11 mouse cellular contexts compared by ENCODE assay signal in genomic region chr2:33033281-33033680, GRCm38 (mm10). TPM values are rescaled to one million over a fixed set of nuclear protein-coding genes. Genes with fewer than 3 reads are reported as not detected.
DNase-seq lines count a peak whose midpoint lies in the region; ATAC-seq and TF ChIP-seq lines count a peak whose summit lies in the region.
"Had no signal": no experiment of that assay in that cellular context is flagged by ENCODE, and none has a peak within 500 bp of the region (broad histone marks: within the 10 kb centered on the region; RNA-seq: fewer than 3 reads in every experiment).

No protein-coding gene starts in this region.

- TF ChIP-seq CTCF in brain, embryonic 14.5 days (IDR thresholded peaks at IDR 0.05; ENCODE audit: borderline replicate concordance, extremely low read depth, insufficient read depth, insufficient read length), result no peak
- TF ChIP-seq CTCF in lung, postnatal 0 days (IDR thresholded peaks at IDR 0.05), result no peak

- no peak overlapping the region for H3K9ac ChIP-seq in lung, postnatal 0 days (replicated peaks; ENCODE audit: low read depth)
- H3K9ac ChIP-seq: heart, embryonic 13.5 days had no signal

- no peak for TF ChIP-seq EP300 in lung, postnatal 0 days (IDR thresholded peaks at IDR 0.05)

- no peaks in the 10 kb centered on the region for H3K9me3 ChIP-seq in lung, postnatal 0 days (ENCODE audit: low read length)
- H3K9me3 ChIP-seq: heart, embryonic 13.5 days had no signal

- H3K27me3 ChIP-seq in lung, postnatal 0 days (replicated peaks; ENCODE audit: insufficient read depth, low read length), result no peaks in the 10 kb centered on the region
- H3K27me3 ChIP-seq: heart, embryonic 13.5 days; Patski had no signal

- DNase-seq in adrenal gland, postnatal 10 days, result peak; percentile 76
- DNase-seq in brain, embryonic 14.5 days (ENCODE audit: low read depth), result peak; percentile 37
- peak; percentile 84 for DNase-seq in frontal cortex, postnatal 36 days (ENCODE audit: low spot score in 2 of 2)
- DNase-seq in left cerebral cortex, postnatal 14 days (ENCODE audit: low spot score in 2 of 2), result peak; percentile 81 to 94
- DNase-seq in lung, postnatal 0 days (ENCODE audit: low spot score), result no peak
- DNase-seq in testis, postnatal 10 days (ENCODE audit: low spot score), result no peak
- DNase-seq: kidney, postnatal 25 days had no signal

- no peak overlapping the region for H3K4me2 ChIP-seq in lung, postnatal 0 days (replicated peaks; ENCODE audit: low read depth, low read length)
- H3K4me2 ChIP-seq: heart, embryonic 13.5 days had no signal

- H3K36me3 ChIP-seq in lung, postnatal 0 days (ENCODE audit: insufficient read depth, low read length), result no peaks in the 10 kb centered on the region

- H3K4me3 ChIP-seq in lung, postnatal 0 days (ENCODE audit: low read depth, low read length), result no peak overlapping the region
- H3K4me3 ChIP-seq: heart, embryonic 13.5 days had no signal

- no peak overlapping the region for H3K27ac ChIP-seq in lung, postnatal 0 days (ENCODE audit: low read length)
- H3K27ac ChIP-seq: heart, embryonic 13.5 days; macrophage had no signal

- intact Hi-C loops in left cerebral cortex, postnatal 14 days (cut with DNase I), result no loop called here

- WGBS in lung, postnatal 0 days, result 93% methylated on average over 7 of the region's 7 CpGs

- no peak for TF ChIP-seq POLR2A in brain, embryonic 14.5 days (IDR thresholded peaks at IDR 0.05; ENCODE audit: borderline replicate concordance, extremely low read depth, insufficient read depth, insufficient read length, poor library complexity, severe bottlenecking)

- no peak for ATAC-seq in megakaryocyte, adult 5-6 weeks (ENCODE audit: poor library complexity, severe bottlenecking)
- no peak for ATAC-seq in lung, postnatal 0 days
- ATAC-seq: Patski had no signal

- no peaks in the 10 kb centered on the region for H3K4me1 ChIP-seq in lung, postnatal 0 days (ENCODE audit: insufficient read depth, low read depth, low read length)

RNA-seq across cellular contexts. Expression of gene Slc2a8, which starts 51.4 kb away (rescaled TPM):
- total RNA-seq in adrenal gland, postnatal 10 days (2021), result 10 to 100 TPM; 20.1 to 23.0 TPM
- polyA plus RNA-seq in brain, embryonic 14.5 days (2012; rRNA removed), result 26.9 and 40.6 TPM in 2 replicates
- 10 to 100 TPM; 25.0 to 27.4 TPM for total RNA-seq in left cerebral cortex, postnatal 14 days (2021)
- 1.4 and 1.5 TPM in 2 replicates for total RNA-seq in megakaryocyte, adult 5-6 weeks (2015)
- 0.89 and 1.8 TPM in 2 replicates for total RNA-seq in megakaryocyte, adult 5-6 weeks (2017)
- polyA plus RNA-seq in lung, postnatal 0 days (2015; fragmentation: Nextera tagmentation; extraction: Ambion mirVana), result 19.5 and 20.1 TPM in 2 replicates

Comparison
In these comparisons a context has a peak if more than half of its experiments do, and no peak if none do; other contexts are left out.
1. DNase-seq: peak in adrenal gland, postnatal 10 days (single experiment), brain, embryonic 14.5 days (single experiment), frontal cortex, postnatal 36 days (2 of 2) and left cerebral cortex, postnatal 14 days (2 of 2); none in lung, postnatal 0 days (single experiment) and testis, postnatal 10 days (single experiment).
2. RNA of gene Slc2a8, which starts 51.4 kb away (total RNA-seq): 25.0 to 27.4 TPM in left cerebral cortex, postnatal 14 days and 20.1 to 23.0 TPM in adrenal gland, postnatal 10 days; 0.89 to 1.8 TPM in megakaryocyte, adult 5-6 weeks; every median in the first group is over 4 times any median in the second.